In the genomic region with DNA sequence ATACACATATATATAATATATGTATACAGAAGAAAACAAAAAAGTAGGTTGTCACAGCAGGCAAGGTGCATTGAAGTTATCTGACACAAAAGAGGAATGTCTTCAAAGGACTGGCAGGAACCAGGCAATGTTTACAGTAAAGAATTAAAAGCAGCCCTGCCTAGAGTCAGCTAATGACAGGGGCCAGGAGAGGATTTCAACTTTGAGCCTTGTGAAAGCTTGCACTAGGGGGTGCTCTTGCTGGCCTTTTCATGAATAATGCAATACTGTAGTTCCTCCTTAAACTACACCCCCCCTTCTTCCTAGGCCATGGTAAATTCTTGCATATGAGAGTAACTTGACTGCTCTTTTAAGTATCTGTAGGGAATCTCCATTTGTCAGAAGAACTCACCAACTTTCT, we compare ENCODE assay signal across 34 mouse cellular contexts. TPM values are rescaled to one million over a fixed set of nuclear protein-coding genes. Genes with fewer than 3 reads are reported as not detected.
DNase-seq lines count a peak whose midpoint lies in the region; ATAC-seq and TF ChIP-seq lines count a peak whose summit lies in the region.
"Had no signal": no experiment of that assay in that cellular context is flagged by ENCODE, and none has a peak within 500 bp of the region (broad histone marks: within the 10 kb centered on the region; RNA-seq: fewer than 3 reads in every experiment).

No protein-coding gene starts in this region.

- H3K4me1 ChIP-seq in hindbrain, postnatal 0 days (ENCODE audit: insufficient read depth, low read length), result peaks cover 5% of the 10 kb centered on the region; the same call in 1 of the 2 replicates
- peaks cover 4% of the 10 kb centered on the region for H3K4me1 ChIP-seq in hindbrain, embryonic 16.5 days (ENCODE audit: control insufficient read depth, insufficient read depth, low read depth, low read length)
- H3K4me1 ChIP-seq in liver, postnatal 0 days (ENCODE audit: insufficient read depth), result no peaks in the 10 kb centered on the region
- H3K4me1 ChIP-seq in liver, embryonic 12.5 days, result no peaks in the 10 kb centered on the region
- H3K4me1 ChIP-seq: liver, embryonic 13.5 days had no signal

- TF ChIP-seq EP300 in liver, postnatal 0 days (IDR thresholded peaks at IDR 0.05; ENCODE audit: low read depth), result no peak

- H3K4me3 ChIP-seq in hindbrain, postnatal 0 days (ENCODE audit: low read length), result no peak overlapping the region
- H3K4me3 ChIP-seq in hindbrain, embryonic 16.5 days (ENCODE audit: low read length), result no peak overlapping the region
- no peak overlapping the region for H3K4me3 ChIP-seq in liver, postnatal 0 days (ENCODE audit: low read depth, low read length)
- no peak overlapping the region for H3K4me3 ChIP-seq in liver, embryonic 12.5 days
- H3K4me3 ChIP-seq: erythroblast, embryonic 14.5 days; heart, embryonic 12.5 days; left cerebral cortex, adult 2 months; limb, embryonic 12.5 days; liver, embryonic 13.5 days; midbrain, embryonic 10.5 days; myocyte; neural tube, embryonic 12.5 days had no signal

- no peak for ATAC-seq in hindbrain, postnatal 0 days
- ATAC-seq in hindbrain, embryonic 16.5 days, result no peak
- no peak for ATAC-seq in liver, postnatal 0 days
- no peak for ATAC-seq in liver, embryonic 12.5 days
- no peak for ATAC-seq in activated CD4-positive, CD25-positive, alpha-beta regulatory T cell, adult 4 months
- ATAC-seq in frontal cortex, adult (ENCODE audit: low TSS enrichment), result no peak

- no peaks in the 10 kb centered on the region for H3K27me3 ChIP-seq in hindbrain, postnatal 0 days (ENCODE audit: insufficient read depth, low read length)
- no peaks in the 10 kb centered on the region for H3K27me3 ChIP-seq in hindbrain, embryonic 16.5 days (replicated peaks; ENCODE audit: control insufficient read depth, insufficient read depth, low read length)
- H3K27me3 ChIP-seq in liver, postnatal 0 days (ENCODE audit: insufficient read depth, low read length), result no peaks in the 10 kb centered on the region
- no peaks in the 10 kb centered on the region for H3K27me3 ChIP-seq in liver, embryonic 12.5 days (replicated peaks)
- H3K27me3 ChIP-seq: heart, embryonic 12.5 days; limb, embryonic 12.5 days; liver, embryonic 13.5 days; neural tube, embryonic 12.5 days had no signal

- TF ChIP-seq CTCF in hindbrain, postnatal 0 days (IDR thresholded peaks at IDR 0.05; ENCODE audit: low read depth), result 0 out of 2 replicates have a peak, but pooled peaks have one; percentile 11
- TF ChIP-seq CTCF in liver, postnatal 0 days (IDR thresholded peaks at IDR 0.05; ENCODE audit: low read depth), result peak; percentile 19; the same call in 1 of the 2 replicates

- H3K9me3 ChIP-seq in hindbrain, postnatal 0 days (ENCODE audit: low read length), result no peaks in the 10 kb centered on the region
- H3K9me3 ChIP-seq in hindbrain, embryonic 16.5 days (ENCODE audit: control insufficient read depth, low read length), result no peaks in the 10 kb centered on the region
- H3K9me3 ChIP-seq in liver, postnatal 0 days (ENCODE audit: low read length), result no peaks in the 10 kb centered on the region
- H3K9me3 ChIP-seq in liver, embryonic 12.5 days (replicated peaks), result no peaks in the 10 kb centered on the region
- H3K9me3 ChIP-seq: limb, embryonic 12.5 days; liver, embryonic 13.5 days; midbrain, embryonic 10.5 days; neural tube, embryonic 12.5 days had no signal

- H3K36me3 ChIP-seq in hindbrain, postnatal 0 days (ENCODE audit: insufficient read depth, low read length), result no peaks in the 10 kb centered on the region
- H3K36me3 ChIP-seq in hindbrain, embryonic 16.5 days (ENCODE audit: control insufficient read depth, insufficient read depth, low read length), result no peaks in the 10 kb centered on the region
- no peaks in the 10 kb centered on the region for H3K36me3 ChIP-seq in liver, postnatal 0 days (replicated peaks; ENCODE audit: insufficient read depth, low read length)
- no peaks in the 10 kb centered on the region for H3K36me3 ChIP-seq in liver, embryonic 12.5 days
- H3K36me3 ChIP-seq: G1E; heart, embryonic 12.5 days; limb, embryonic 12.5 days; liver, embryonic 13.5 days; midbrain, embryonic 10.5 days; neural tube, embryonic 12.5 days had no signal

- no peak overlapping the region for H3K27ac ChIP-seq in hindbrain, postnatal 0 days
- H3K27ac ChIP-seq in hindbrain, embryonic 16.5 days (ENCODE audit: low read depth, low read length), result no peak overlapping the region
- H3K27ac ChIP-seq in liver, postnatal 0 days (ENCODE audit: low read depth), result no peak overlapping the region
- no peak overlapping the region for H3K27ac ChIP-seq in liver, embryonic 12.5 days
- H3K27ac ChIP-seq: hindbrain, embryonic 14.5 days; left cerebral cortex, adult 2 months; limb, embryonic 12.5 days; liver, embryonic 13.5 days; midbrain, embryonic 10.5 days; neural tube, embryonic 12.5 days had no signal

- no peak overlapping the region for H3K9ac ChIP-seq in hindbrain, postnatal 0 days (replicated peaks; ENCODE audit: low read length)
- no peak overlapping the region for H3K9ac ChIP-seq in hindbrain, embryonic 16.5 days (ENCODE audit: low read depth, low read length)
- no peak overlapping the region for H3K9ac ChIP-seq in liver, postnatal 0 days (replicated peaks)
- no peak overlapping the region for H3K9ac ChIP-seq in liver, embryonic 12.5 days
- H3K9ac ChIP-seq: heart, embryonic 12.5 days; hindbrain, embryonic 14.5 days; limb, embryonic 12.5 days; liver, embryonic 13.5 days; neural tube, embryonic 12.5 days had no signal

- no peak overlapping the region for H3K4me2 ChIP-seq in hindbrain, postnatal 0 days (ENCODE audit: low read depth, low read length)
- H3K4me2 ChIP-seq in hindbrain, embryonic 16.5 days (ENCODE audit: low read length), result no peak overlapping the region
- no peak overlapping the region for H3K4me2 ChIP-seq in liver, postnatal 0 days (ENCODE audit: low read depth, low read length)
- no peak overlapping the region for H3K4me2 ChIP-seq in liver, embryonic 12.5 days
- H3K4me2 ChIP-seq: heart, embryonic 12.5 days; hindbrain, embryonic 14.5 days; limb, embryonic 12.5 days; liver, embryonic 13.5 days; neural tube, embryonic 12.5 days had no signal

- DNase-seq in hindbrain, postnatal 0 days (ENCODE audit: low spot score), result no peak
- DNase-seq in liver, postnatal 0 days, result no peak
- peak; percentile 35 for DNase-seq in R1 (ENCODE audit: low read depth, low spot score)
- DNase-seq: adrenal gland, postnatal 25 days; cerebellum, adult 11-12 months; cerebellum, postnatal 10 days; gastrocnemius, postnatal 25 days; heart, adult 18-20 months; kidney, adult 9 months; kidney, postnatal 14 days; liver, embryonic 13.5 days; lung, adult 2 months; lung, postnatal 10 days; right cerebral cortex, adult 18-20 months; right cerebral cortex, postnatal 4 days had no signal

RNA-seq across cellular contexts. Expression of a gene that starts 10.8 kb away (rescaled TPM):
- total RNA-seq in hindbrain, postnatal 0 days (2014; rRNA removed), result 14.8 and 18.4 TPM in 2 replicates
- polyA plus RNA-seq in hindbrain, postnatal 0 days (2015; fragmentation: Nextera tagmentation; extraction: Ambion mirVana), result 10.0 and 10.9 TPM in 2 replicates
- 13.1 and 16.2 TPM in 2 replicates for polyA plus RNA-seq in hindbrain, embryonic 16.5 days (2015; fragmentation: Nextera tagmentation; extraction: Ambion mirVana)
- polyA plus RNA-seq in liver, postnatal 0 days (2015; fragmentation: Nextera tagmentation; extraction: Ambion mirVana), result 7.9 and 10.6 TPM in 2 replicates
- polyA plus RNA-seq in liver, embryonic 12.5 days (2016; fragmentation: Nextera tagmentation; extraction: Ambion mirVana), result 15.8 and 16.2 TPM in 2 replicates
- 10 to 100 TPM; 15.8 to 18.6 TPM for polyA plus RNA-seq in activated CD4-positive, CD25-positive, alpha-beta regulatory T cell, adult 4 months (2017; shearing (Covaris generic))

RNA-seq across cellular contexts. Expression of a gene that starts 36.0 kb away (rescaled TPM):
- total RNA-seq in hindbrain, postnatal 0 days (2014; rRNA removed), result 0.54 TPM in 1 of 2 replicates, not detected in the other
- polyA plus RNA-seq in hindbrain, postnatal 0 days (2015; fragmentation: Nextera tagmentation; extraction: Ambion mirVana), result 0.06 TPM in 1 of 2 replicates, not detected in the other
- 0.09 TPM in 1 of 2 replicates, not detected in the other for polyA plus RNA-seq in hindbrain, embryonic 16.5 days (2015; fragmentation: Nextera tagmentation; extraction: Ambion mirVana)
- not detected in 2 replicates for polyA plus RNA-seq in liver, postnatal 0 days (2015; fragmentation: Nextera tagmentation; extraction: Ambion mirVana)
- polyA plus RNA-seq in liver, embryonic 12.5 days (2016; fragmentation: Nextera tagmentation; extraction: Ambion mirVana), result not detected in 2 replicates
- not detected for polyA plus RNA-seq in activated CD4-positive, CD25-positive, alpha-beta regulatory T cell, adult 4 months (2017; shearing (Covaris generic))
- total RNA-seq: adrenal gland, adult 18-20 months; adrenal gland, postnatal 25 days; gastrocnemius, postnatal 25 days; hematopoietic stem cell, adult 5-6 weeks; layer of hippocampus, postnatal 14 days had no signal
- polyA plus RNA-seq: erythroblast, embryonic 14.5 days; G1E; heart, postnatal 0 days; hindbrain, embryonic 14.5 days; intestine, embryonic 14.5 days; liver, embryonic 13.5 days; lung, adult 2 months; neural tube, embryonic 12.5 days; spleen, adult 2 months had no signal

RNA-seq across cellular contexts. Expression of a gene that starts 45.8 kb away (rescaled TPM):
- 0.68 and 1.3 TPM in 2 replicates for total RNA-seq in hindbrain, postnatal 0 days (2014; rRNA removed)
- polyA plus RNA-seq in hindbrain, postnatal 0 days (2015; fragmentation: Nextera tagmentation; extraction: Ambion mirVana), result 2.0 and 4.2 TPM in 2 replicates
- polyA plus RNA-seq in hindbrain, embryonic 16.5 days (2015; fragmentation: Nextera tagmentation; extraction: Ambion mirVana), result 1.1 and 1.4 TPM in 2 replicates
- polyA plus RNA-seq in liver, postnatal 0 days (2015; fragmentation: Nextera tagmentation; extraction: Ambion mirVana), result not detected in 2 replicates
- 0.43 and 0.98 TPM in 2 replicates for polyA plus RNA-seq in liver, embryonic 12.5 days (2016; fragmentation: Nextera tagmentation; extraction: Ambion mirVana)
- not detected for polyA plus RNA-seq in activated CD4-positive, CD25-positive, alpha-beta regulatory T cell, adult 4 months (2017; shearing (Covaris generic))
- total RNA-seq: adrenal gland, adult 18-20 months; adrenal gland, postnatal 25 days; G1E; gastrocnemius, postnatal 25 days; heart, adult 18-20 months; hematopoietic stem cell, adult 5-6 weeks had no signal
- polyA plus RNA-seq: erythroblast, embryonic 14.5 days; G1E; myocyte; spleen, adult 2 months had no signal
